Mouse (Mus musculus): ENCODE measurements at regions not wholly inside any gene's neighbourhood (a gene's known extent, or its start where the extent isn't known, plus 50 kb on each side); places are given as distances from the start of the nearest gene placed in this dataset.

DNA sequence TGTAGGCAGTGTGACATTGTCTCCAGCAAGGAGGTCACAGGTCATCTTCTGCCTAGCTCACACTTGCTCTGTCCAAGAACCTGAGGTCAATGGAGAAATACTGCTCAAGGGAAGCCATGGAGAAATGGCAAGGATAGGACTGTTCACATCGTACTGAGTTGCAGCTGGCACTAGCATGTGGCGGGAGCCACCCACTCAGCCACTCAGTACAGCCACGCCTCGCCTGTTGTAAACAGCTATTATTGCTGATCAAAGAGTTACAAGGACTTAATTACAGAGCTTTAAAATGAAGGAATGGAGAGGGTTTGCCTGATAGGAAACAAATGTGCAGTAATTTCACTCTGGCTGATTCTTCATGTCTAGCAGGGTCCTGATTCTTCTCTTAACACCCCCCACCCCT is 64.8 kb downstream of the Dll1 start:
- no peak for DNase-seq

DNA sequence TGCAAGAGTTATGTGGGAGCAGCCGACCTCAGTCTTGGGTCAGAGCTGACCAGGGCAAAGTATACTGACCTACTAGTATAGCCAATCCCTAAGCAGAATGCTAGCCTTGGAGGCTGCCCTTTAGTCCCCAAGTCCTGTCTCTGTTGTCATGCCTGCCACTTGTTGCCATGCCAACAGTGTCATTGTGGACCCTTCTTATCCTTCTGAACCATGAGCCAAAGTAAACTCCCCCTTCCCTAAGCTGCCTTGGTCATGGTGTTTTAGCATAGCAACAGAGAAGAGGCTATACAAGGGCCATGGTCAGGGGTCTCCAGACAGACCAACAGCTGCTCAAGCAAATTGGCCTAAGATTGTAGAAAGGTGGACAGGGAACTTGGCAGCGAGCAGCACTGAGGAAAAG is 66.2 kb downstream of the Dll1 start:
- DNase-seq: no peak

DNA sequence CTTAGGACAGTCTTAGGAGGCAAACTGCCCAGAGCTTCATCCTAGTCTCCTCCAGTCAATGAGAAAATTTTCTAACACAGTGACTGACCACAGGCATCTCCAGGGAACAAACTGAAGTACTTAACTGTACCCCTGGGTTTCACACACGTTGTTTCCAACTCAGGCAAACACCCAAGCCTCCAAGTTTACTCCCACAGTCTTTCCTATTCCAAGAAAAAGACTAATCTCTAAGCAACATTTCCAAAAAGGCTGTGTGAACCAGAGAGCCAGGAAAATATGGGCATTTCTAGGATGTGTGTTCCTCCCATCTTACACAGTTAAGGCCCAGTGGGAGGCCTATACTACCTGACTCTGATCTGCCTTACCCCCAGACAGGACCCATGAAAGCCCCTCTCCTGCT is 74.6 kb downstream of the Dll1 start:
- DNase-seq: peak; percentile 16

DNA sequence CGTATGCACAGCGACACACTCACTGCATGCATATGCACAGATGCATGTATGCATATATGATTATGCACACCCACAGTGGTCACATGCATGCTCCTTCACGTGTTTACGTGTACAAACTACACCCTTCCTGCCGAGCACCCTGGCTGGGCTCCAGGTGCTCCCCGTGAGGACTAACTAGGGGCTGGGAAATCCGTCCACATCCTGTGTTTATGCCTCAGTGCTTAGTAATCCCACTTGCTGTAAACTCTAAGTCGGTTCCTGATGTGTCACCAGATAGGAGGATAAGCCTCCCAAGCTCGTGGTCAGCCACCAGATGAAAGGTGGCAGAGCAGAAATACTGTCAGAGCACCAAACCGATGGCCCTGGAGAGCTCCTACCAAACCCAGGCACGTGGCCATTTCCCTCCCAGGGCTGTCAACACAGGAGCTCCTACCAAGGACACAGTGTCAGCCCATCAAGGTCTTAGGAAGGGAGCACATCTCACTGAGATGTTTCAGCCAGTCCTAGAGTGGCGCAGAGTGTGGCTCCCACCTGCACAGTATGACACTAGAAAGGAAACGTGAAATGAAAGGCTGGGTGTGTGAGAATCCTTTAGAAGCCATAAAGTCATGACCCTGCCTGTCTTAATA is 76.8 kb downstream of the Dll1 start:
- DNase-seq: no peak

DNA sequence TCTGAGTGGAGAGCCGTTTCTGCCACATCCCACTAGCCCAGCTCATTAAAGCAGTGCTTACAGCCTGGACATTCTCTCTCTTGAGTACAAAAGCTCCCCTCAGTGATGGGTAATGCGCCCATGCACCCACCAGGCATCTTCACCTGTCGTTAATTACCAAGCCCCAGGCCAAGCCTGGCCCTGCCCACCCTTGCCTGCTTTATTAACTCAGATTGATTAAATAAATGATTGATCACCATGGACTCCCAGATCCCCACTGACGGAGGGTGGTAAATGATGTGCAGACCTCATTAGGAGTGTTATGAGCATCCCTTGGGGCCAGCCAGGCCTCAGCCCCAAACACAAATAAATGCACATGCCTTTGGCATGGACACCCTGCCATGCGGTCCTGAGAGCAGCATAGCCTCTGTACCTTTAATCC is 82.5 kb downstream of the Dll1 start:
- DNase-seq: no peak

DNA sequence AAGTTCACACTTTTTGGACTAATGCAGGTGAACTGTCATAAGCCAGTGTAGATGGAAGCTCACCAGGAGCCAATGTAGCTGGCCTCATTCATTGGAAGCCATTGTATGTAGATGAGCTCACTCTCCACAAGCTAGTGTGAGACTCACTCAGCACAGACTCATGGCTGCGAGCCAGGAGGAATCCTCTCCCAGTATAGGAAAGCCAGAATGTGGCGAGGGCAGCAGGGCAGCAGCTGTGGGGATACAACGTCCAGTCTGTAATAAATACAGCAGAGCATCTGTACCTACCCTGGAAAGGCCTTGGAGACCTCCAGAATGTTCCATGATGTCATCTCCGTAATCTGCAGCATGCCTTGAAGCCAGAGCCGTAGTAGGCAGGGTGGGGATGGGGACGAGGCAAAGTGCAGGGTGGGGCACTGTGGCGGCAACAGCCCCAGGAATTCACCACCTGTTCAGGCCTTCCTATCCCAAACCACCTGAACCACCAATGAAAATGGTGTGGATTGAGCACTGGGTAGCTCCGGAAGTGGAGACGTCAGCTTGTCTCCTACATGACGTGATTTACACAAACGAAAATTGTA is 84.1 kb downstream of the Dll1 start:
- no peak for DNase-seq

DNA sequence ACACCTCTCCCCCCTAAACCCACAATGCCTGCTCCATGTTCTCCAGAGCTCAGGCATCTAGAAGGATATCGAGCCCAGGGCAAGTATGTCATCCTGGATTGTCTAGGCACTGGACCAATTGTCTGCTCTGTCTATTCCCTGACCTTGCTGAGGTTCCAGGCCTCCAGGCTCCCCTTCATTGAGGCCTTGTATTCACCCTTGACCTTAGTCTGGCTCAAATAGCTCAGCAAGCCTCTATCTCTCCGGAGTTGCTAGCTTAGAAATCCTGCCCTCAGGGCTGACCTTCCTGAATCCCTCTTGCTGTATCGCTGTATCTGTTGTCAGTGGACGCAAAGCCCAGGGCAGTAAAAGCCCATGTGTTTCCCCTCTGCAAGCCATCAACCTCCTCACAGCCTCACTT is 85.0 kb downstream of the Dll1 start:
- DNase-seq: no peak

DNA sequence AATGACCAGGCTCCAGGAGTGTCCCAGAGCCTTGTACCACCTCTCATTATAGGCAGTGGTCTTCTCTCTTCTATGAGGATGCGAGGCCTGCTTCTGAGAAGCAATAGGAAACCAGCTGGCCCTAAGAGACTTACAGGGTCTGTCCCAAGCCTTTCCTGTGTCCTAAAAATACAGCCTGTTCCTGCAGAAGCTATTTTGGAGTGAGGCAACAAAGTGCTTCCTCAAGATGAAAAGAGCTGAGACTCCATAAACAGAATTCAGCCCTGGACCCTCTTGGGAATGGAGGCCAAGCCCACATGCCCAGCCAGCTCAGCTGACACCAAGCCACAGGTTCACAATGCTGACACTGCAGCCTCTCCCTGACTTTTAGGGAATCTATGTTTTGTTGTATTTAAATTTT is 86.3 kb downstream of the Dll1 start:
- no peak for DNase-seq

DNA sequence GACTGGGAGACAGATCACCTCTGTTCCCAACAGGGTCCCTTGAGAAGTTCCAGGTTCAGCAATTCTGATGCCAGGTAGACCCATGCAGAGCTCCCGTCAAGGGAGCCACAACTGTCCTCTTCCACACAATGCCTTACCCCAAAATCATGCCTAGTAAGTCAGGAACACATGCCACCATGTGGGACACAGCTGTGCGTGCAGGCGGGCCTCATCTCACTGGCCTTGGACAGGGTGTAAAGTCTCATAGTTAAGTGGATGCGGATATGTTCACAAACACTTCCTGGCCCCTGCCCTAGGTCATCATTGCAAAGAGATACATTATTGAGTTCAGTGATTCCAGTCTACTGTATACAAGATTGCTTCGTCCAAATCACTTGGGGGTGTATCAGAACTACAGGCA is 87.6 kb downstream of the Dll1 start:
- DNase-seq: no peak

DNA sequence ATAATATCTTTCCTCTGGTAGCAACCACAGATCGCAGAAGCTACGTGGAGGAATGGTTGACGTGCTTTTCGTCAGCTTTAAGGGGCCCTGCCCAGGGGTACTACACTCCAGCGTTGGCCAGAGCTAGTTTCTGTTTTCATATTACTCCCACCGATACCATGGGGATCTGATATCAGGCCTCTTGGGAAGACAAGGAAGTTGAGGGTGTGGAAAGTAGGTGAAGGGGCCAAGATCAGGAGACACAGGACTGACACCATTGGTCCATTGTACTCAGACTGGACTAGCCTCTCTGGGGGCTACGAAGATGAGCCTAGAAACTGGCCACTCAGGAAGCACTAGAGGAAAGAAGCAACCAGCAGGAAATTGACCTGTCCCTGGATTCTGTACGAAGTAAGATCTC is 88.0 kb downstream of the Dll1 start:
- DNase-seq: peak; percentile 1

DNA sequence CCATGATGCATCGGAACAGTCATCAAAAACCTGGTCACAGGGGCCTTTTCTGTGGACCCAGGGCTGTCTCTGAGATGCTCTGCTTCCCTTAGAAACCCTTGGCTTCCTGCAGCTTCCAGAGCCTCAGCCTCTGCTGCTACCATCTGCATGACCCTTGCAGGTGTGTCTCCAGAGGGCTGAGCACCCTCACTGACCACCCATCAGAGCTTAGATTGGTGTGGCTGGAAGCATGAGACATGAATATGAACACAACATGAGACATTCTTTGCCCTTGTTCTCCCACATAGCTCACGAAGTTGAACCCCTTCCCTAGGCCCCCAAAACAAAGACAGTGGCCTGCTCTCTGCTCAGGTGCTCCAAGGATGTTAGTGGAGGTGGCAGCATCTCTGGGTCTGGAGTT is 90.1 kb downstream of the Dll1 start:
- DNase-seq: no peak

DNA sequence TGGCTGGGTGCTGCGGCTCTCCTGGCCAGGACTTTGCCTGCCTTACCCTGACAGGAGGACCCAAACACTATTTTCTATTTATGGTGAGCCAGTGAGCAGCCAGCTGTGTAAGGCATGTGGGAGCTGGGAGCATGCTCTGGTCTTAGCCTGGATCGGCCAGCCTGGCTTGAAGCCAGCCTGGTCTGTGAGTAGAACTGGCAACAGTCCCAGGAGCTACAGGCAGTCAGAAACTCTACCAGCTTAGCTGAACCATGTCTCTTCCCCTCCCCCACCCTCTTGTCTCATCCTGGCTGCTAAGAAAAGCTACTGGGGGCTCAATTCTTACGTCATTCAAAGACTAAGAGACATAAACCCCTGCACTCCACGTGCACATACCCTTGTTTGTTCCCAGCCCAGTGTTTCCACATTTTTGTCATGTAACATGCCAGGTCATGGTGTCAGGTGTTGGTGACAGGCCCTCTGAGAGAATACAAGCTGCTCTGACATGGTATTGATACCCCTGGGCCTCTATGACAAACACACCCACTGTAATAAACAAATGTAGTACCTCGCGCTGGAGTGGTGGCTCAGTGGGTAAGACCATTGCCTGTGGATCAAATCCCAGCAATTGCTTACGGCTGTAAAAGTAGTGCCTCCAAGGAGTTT is 91.2 kb downstream of the Dll1 start:
- DNase-seq: peak; percentile 76

DNA sequence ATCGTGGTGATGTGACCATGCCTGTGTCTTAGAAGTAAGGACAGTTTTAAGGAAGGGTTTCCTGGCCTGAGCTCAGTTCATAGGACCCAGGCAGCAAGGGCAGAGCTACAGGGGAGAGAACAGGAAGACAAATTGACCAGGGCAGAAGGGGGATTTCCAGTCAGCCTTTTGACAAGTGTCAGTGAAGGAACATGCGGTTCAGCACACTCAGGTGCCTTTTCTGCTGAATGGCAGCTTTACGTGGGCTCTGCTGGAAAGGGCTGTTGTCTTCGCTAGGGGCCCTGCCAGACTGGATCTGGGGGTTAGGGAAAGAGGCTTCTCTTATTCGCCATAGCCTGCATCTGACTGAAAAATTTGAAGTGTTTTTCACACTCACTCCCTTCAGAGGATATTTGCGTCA is 106.8 kb downstream of the Dll1 start:
- no peak for DNase-seq

DNA sequence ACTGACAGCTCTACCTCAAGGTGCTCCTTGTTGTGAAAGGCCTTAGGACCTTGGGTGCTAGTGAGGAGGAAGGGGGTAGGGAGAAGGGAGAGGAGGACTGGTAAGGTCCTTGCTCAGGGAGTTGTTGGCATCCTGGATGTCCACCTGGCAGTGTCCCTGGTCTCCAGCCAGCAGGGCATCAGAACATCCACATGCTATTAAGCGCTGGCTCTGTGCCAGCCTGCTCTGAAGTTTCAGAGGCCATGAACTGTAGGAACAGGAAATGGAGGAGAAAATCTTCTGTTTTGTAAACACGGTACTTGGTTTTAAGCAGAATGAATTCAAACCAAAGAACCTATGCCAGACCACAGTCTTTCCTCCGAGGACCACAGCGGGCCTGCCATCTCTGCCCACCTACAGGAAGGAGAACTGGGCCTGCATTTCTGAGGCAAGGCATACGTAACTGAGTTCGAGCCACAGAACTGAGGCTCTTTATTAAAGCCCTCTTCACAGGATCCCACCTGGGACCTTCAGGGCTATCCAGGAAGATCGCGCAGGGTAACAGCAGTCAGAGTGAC is 107.5 kb downstream of the Dll1 start:
- DNase-seq: no peak

DNA sequence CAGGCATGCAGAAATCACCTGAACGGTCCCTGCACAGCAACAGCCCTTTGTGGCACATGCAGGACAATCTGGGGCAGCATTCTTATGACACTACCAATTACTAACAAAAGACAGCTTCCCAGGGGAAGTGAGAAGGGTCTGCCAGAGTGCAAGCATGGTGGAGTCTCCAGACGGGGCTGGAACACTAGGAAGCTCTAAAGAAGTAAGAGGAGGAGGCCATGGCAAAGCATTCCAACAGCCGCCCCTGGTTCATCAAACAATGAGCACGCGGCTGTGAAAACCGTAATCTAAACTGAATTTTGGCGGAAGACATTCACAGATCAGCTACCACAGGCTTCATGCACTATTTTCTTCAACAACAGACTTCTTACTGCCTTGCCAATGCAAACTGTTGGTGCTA is 109.0 kb downstream of the Dll1 start:
- DNase-seq: no peak

DNA sequence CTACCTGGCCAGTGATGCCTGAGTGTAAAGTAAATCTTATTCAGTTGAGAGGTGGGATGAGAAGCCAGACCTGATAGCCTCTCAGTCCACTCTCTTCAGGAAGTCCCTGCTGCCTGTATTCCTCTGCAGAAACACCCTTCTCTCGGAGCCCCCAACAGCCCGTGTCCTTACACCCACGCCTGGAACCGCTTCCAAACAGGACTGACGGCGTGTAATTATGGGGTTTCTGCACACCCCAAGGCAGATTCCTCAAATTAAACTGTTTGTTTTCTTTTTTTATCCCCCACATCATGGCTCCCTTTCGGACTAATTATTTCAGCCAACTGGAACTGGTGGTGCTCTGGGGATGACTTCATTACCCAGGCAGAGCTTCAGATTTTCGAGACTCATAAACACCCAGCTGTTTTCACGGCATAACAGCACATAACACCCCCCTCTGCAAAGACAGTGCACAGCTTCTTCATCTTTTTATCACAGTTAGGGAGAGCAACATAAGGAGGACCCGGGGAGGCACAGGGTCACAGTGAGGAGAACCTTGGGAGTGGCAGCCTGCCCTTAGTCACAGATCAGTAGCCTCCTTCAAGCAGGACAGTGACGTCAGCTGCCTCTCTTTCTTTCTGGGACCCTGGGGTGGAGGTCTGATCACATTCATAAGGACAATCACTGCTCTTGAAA is 117.1 kb downstream of the Dll1 start:
- no peak for DNase-seq

DNA sequence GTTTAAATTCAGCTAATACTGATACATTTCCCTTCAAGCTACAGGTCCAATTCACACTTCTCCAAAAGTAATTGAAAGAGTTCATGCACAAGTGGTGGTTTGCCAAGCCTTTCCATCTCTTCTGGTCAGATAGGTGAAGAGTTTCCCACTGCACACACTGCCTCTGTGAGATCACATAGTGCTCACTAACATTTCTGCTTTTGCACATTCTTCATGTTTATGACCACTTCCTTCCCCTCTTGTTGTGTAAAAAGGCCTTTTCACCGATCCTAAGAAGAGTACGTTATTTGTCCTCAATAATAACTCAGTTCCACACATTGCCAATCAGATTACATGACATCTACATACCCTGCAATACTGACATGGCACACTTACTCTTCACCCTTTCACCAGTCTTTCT is 120.8 kb downstream of the Dll1 start:
- no peak for DNase-seq

DNA sequence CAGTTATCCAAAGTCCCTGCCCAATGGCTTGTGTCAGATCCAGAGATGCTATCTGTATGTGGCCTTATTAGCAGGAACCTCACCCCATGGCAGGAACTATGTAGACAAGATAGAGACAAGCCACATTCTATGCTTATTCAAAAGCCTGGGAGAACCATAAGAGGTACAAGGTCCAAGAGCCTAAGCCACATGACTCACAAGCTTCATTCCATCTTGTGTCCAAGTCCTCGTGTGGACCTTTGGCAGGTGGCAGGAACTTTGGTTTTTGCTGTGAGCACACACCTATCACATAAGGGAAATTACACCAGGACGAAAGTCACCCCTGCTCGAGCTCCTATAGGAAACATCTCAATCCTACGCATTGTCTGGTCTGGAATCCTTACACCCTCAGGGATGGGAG is 122.9 kb downstream of the Dll1 start:
- no peak for DNase-seq

DNA sequence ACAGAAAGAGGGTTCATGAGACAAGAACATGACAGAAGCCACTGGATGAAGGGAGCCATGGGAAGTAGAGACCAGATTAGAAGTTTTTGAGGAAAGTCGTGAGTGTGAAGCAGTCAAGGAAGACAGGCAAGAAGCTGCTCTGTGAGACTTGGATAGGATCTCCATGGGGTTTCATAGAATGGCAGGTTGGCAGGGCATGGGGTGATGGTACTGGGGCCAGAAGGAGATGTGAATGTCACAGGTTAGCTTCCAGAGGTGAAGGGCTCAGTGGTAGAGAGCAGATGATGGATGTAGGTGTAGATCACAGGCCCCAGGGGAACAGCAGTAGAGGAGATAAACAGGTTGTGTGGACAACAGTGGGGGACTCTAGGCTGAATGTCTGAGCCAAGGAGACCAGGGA is 123.4 kb downstream of the Dll1 start:
- DNase-seq: no peak

DNA sequence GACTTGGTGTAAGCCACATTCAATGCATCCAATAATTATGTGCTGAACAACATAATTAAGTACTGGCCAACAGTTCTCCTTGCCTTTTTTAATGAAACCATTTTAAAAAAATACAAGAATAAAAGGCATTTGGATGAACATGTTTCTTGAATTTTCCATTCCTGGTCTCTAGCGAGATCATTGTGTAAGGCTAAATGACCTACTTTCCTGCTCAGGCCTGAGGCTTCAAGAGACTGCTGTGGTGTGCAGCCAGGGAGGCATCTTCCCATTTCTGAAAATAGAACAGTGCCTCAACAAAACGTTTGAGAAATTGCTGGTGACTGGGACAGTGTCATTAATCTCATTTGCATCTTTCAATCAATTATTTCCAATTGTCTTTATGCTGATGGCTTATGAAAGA is 124.5 kb downstream of the Dll1 start:
- no peak for DNase-seq

DNA sequence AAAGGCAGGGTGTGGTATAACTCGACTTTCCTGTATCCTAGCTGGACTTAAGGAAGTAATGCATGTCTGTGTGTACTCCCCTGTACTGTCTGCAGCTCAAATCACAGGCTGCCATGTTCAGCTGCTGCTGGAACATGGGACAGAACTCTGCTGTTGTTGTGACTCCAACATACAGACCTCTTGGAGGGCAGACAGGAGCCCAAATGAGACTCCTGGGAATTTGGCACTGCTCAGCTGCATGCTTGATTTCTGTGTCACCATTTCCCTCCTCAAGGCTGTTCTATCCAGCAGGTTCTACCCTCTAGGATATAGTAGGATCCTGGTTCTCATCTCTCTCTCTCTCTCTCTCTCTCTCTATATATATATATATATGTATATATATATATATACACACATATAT is 125.0 kb downstream of the Dll1 start:
- DNase-seq: no peak

DNA sequence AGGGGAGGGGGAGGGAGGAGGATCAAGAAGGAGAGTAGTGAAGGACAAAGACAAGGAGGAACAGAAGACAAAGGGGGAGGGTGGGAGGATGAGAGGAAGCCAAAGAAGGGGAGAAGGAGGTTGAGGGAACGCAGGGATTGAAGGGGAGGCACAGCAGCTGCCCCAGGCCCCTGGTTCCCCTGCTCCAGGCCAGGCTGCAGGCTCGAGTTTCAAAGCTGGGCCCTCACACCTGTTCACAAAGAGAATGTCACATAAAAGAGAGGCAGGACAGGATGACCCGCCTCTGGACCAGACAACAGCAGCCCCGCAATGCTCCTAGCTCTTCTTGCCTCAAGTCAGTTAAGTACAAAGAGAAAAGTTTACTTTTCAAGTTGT is 128.3 kb downstream of the Dll1 start:
- DNase-seq: no peak
